Mouse (Mus musculus) skeletal muscle tissue, postnatal 0 days (tissue): ENCODE measurements around the gene Map2k6. TPM values are rescaled to one million over a fixed set of nuclear protein-coding genes. Genes with fewer than 3 reads are reported as not detected.

Experiments used
- polyA plus RNA-seq: library from polyadenylated mRNA; unstranded; fragments of >200 nt; fragmentation: Nextera tagmentation; extraction: Ambion mirVana; gene quantifications from 2 replicates; pipeline ENCODE4 v1.2.1, GENCODE M21; 2015

Gene Map2k6
- 4.4 and 4.8 TPM in 2 replicates for polyA plus RNA-seq

GRCm38 (mm10) chr11:110398553-110399239 is at the start of gene Map2k6:
Gene Map2k6, plus strand, starts transcription at chr11:110399122.

Other genes starting within 250 kb of the Map2k6 start
- 6.7 and 8.8 TPM in 2 replicates for gene Abca9, start 230.9 kb upstream of the Map2k6 start, polyA plus RNA-seq
- gene Abca6, start 147.3 kb upstream of the Map2k6 start, polyA plus RNA-seq, result 2.4 and 3.2 TPM in 2 replicates
- 4.4 and 5.6 TPM in 2 replicates for gene Abca5, start 61.4 kb upstream of the Map2k6 start, polyA plus RNA-seq